Mouse (Mus musculus) midbrain, embryonic 16.5 days (tissue): ENCODE measurements at regions not wholly inside any gene's neighbourhood (a gene's known extent, or its start where the extent isn't known, plus 50 kb on each side); places are given as distances from the start of the nearest gene placed in this dataset.

ENCODE experiments used
- ATAC-seq: fragments of 200-750 bp; cut with Nextera tagmentation; 2 replicates; pipeline ENCODE4 v1.8.0; 2017; ENCODE audit warnings: moderate TSS enrichment
- H3K27ac ChIP-seq: fragments of 300-500 bp; sonication (generic); 2 replicates; pipeline ENCODE4 v1.5.1; 2014; ENCODE audit warnings: mild to moderate bottlenecking, low read length, mixed read lengths
- H3K27me3 ChIP-seq: fragments of 300-500 bp; sonication (generic); 2 replicates; pipeline ENCODE4 v1.6.1; 2014; ENCODE audit warnings: low read depth, low read length, mixed read lengths; ENCODE audit not compliant: control insufficient read depth, insufficient read depth
- H3K36me3 ChIP-seq: fragments of 300-500 bp; sonication (generic); 2 replicates; pipeline ENCODE4 v1.6.1; 2014; ENCODE audit warnings: mild to moderate bottlenecking, low read length, moderate library complexity, mixed read lengths; ENCODE audit not compliant: control insufficient read depth, insufficient read depth
- H3K4me1 ChIP-seq: fragments of 300-500 bp; sonication (generic); 2 replicates; pipeline ENCODE4 v1.6.1; 2014; ENCODE audit warnings: mild to moderate bottlenecking, low read length, mixed read lengths; ENCODE audit not compliant: control insufficient read depth, insufficient read depth
- H3K4me2 ChIP-seq: fragments of 300-500 bp; sonication (generic); 2 replicates; pipeline ENCODE4 v1.6.1; 2014; ENCODE audit warnings: mild to moderate bottlenecking, low read length, mixed read lengths
- H3K4me3 ChIP-seq: fragments of 300-500 bp; sonication (generic); 2 replicates; pipeline ENCODE4 v1.5.1; 2014; ENCODE audit warnings: low read depth, mild to moderate bottlenecking, low read length, moderate library complexity, mixed read lengths
- H3K9ac ChIP-seq: fragments of 300-500 bp; sonication (generic); 2 replicates; pipeline ENCODE4 v1.6.1; 2014; ENCODE audit warnings: low read depth, low read length, mixed read lengths
- H3K9me3 ChIP-seq: fragments of 300-500 bp; sonication (generic); replicated peaks from 2 replicates; pipeline ENCODE4 v1.6.1; 2014; ENCODE audit warnings: mild to moderate bottlenecking, low read length, mixed read lengths; ENCODE audit not compliant: control insufficient read depth, poor library complexity, severe bottlenecking
- WGBS: fragments of 180-500 bp; shearing (Covaris S2); extraction: QIAGEN DNeasy Blood & Tissue Kit; methylation state at CpG from one replicate; pipeline ENCODE4 v1.1.7; 2014; 5-methylcytosine and 5-hydroxymethylcytosine counted together

- no peak overlapping the region for H3K27ac ChIP-seq
- 68% methylated on average over 4 of the region's 4 CpGs for WGBS
- no peak overlapping the region for H3K4me2 ChIP-seq
- no peaks in the 10 kb centered on the region for H3K4me1 ChIP-seq
- H3K36me3 ChIP-seq: no peaks in the 10 kb centered on the region
- H3K27me3 ChIP-seq: no peaks in the 10 kb centered on the region
- no peak overlapping the region for H3K4me3 ChIP-seq
- H3K9me3 ChIP-seq: no peaks in the 10 kb centered on the region
- no peak for ATAC-seq
- no peak overlapping the region for H3K9ac ChIP-seq
Measured at GRCm38 (mm10) chr4:94446604-94447003, 109.7 kb upstream of the Gm10306 start.
